Mouse (Mus musculus) hindbrain, embryonic 16.5 days (tissue): ENCODE data around the gene Olfr239. TPM values are rescaled to one million over a fixed set of nuclear protein-coding genes. Genes with fewer than 3 reads are reported as not detected.
"Not testable (repeated sequence)": the region's sequence is repeated elsewhere in the genome, so short reads cannot be mapped to it uniquely, and the experiment has no call there.

Experiments used
- ATAC-seq: fragments of 200-750 bp; cut with Nextera tagmentation; 2 replicates; pipeline ENCODE4 v1.8.0; 2017; ENCODE audit warnings: moderate TSS enrichment, moderate library complexity
- H3K27ac ChIP-seq: fragments of 300-500 bp; sonication (generic); 2 replicates; pipeline ENCODE4 v1.5.1; 2014; ENCODE audit warnings: low read depth, mild to moderate bottlenecking, control low read depth, low read length, moderate library complexity
- H3K27me3 ChIP-seq: fragments of 300-500 bp; sonication (generic); replicated peaks from 2 replicates; pipeline ENCODE4 v1.6.1; 2014; ENCODE audit warnings: low read length; ENCODE audit not compliant: control insufficient read depth, insufficient read depth
- H3K36me3 ChIP-seq: fragments of 300-500 bp; sonication (generic); 2 replicates; pipeline ENCODE4 v1.6.1; 2014; ENCODE audit warnings: mild to moderate bottlenecking, low read length, moderate library complexity, mixed read lengths; ENCODE audit not compliant: control insufficient read depth, insufficient read depth
- H3K4me1 ChIP-seq: fragments of 300-500 bp; sonication (generic); 2 replicates; pipeline ENCODE4 v1.6.1; 2014; ENCODE audit warnings: low read depth, low read length; ENCODE audit not compliant: control insufficient read depth, insufficient read depth
- H3K4me2 ChIP-seq: fragments of 300-500 bp; sonication (generic); 2 replicates; pipeline ENCODE4 v1.6.1; 2014; ENCODE audit warnings: mild to moderate bottlenecking, low read length, control low read depth, moderate library complexity
- H3K4me3 ChIP-seq: fragments of 300-500 bp; sonication (generic); 2 replicates; pipeline ENCODE4 v1.5.1; 2014; ENCODE audit warnings: mild to moderate bottlenecking, low read length, control low read depth, moderate library complexity
- H3K9ac ChIP-seq: fragments of 300-500 bp; sonication (generic); 2 replicates; pipeline ENCODE4 v1.6.1; 2014; ENCODE audit warnings: low read depth, mild to moderate bottlenecking, control low read depth, low read length, moderate library complexity
- H3K9me3 ChIP-seq: fragments of 300-500 bp; sonication (generic); 2 replicates; pipeline ENCODE4 v1.6.1; 2014; ENCODE audit warnings: mild to moderate bottlenecking, low read length, moderate library complexity; ENCODE audit not compliant: control insufficient read depth
- WGBS: fragments of 180-500 bp; shearing (Covaris S2); extraction: QIAGEN DNeasy Blood & Tissue Kit; methylation state at CpG from one replicate; pipeline ENCODE4 v1.1.7; 2014; 5-methylcytosine and 5-hydroxymethylcytosine counted together
- polyA plus RNA-seq: library from polyadenylated mRNA; unstranded; fragments of >200 nt; fragmentation: Nextera tagmentation; extraction: Ambion mirVana; gene quantifications from 2 replicates; pipeline ENCODE4 v1.2.1, GENCODE M21; 2015

Gene Olfr239
- polyA plus RNA-seq = not detected in 2 replicates

- H3K27ac ChIP-seq = not testable (repeated sequence)
Observed at GRCm38 (mm10) chr17:33191002-33191401, at the start of gene Olfr239. TSS of gene Olfr239 (plus strand) at chr17:33191302.

DNA sequence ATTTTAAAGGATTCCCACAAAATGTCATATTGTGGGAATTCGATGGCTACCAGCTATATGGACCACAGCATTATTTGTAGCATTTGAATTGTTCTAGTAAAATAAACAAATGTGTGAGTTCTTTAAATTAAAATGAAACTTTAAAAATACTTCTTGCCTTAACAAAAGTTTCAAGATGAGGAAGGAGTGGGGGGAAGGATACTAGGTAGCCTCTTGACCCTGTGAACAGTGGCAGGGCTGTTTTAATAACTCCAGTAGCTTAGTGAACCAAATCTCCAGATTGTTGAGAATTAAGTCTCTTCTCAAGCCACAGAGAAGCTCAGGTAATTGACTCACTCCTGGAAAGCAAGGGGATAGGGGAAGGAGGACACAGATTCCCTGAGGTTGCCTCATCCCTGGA is 23.0 kb upstream of the Olfr239 start, which contains the start of gene Olfr55:
Gene Olfr55, plus strand, starts transcription at position 301 of the 400 bp plus-strand sequence.
- ATAC-seq, H3K4me1 ChIP-seq, H3K36me3 ChIP-seq, H3K9me3 ChIP-seq, H3K4me3 ChIP-seq, H3K9ac ChIP-seq, H3K27me3 ChIP-seq, H3K27ac ChIP-seq, H3K4me2 ChIP-seq: not testable (repeated sequence)
- WGBS = 71% methylated on average over 1 of the region's 1 CpGs

More at GRCm38 (mm10) chr17:33191002-33191401, at the start of gene Olfr239:
- not testable (repeated sequence) for H3K4me1 ChIP-seq, H3K9ac ChIP-seq, H3K36me3 ChIP-seq, H3K4me3 ChIP-seq, ATAC-seq, H3K4me2 ChIP-seq, H3K27me3 ChIP-seq, H3K9me3 ChIP-seq
- no CpG with 5 or more reads among the region's 2 CpGs for WGBS

DNA sequence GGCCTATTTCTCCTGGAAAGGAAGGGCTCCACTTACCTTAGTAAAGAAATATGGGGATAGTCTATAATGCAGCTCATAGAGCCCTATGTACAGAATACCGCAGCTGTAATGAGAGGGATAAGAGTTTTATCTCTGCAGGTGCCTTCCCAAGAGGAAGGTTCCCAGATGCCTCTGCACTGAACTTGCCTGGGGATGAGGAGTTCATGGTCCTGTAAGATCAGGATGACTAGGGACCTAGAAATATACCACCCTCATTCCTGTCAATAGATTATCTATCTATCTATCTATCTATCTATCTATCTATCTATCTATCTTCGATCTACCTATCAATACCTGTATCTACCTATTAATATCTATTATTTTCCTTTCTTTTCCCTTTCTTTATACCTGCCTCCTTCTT is 30.5 kb downstream of the Olfr239 start, which contains the start of gene Olfr1564:
Gene Olfr1564, minus strand, starts transcription at position 101 of the 400 bp plus-strand sequence.
- Histone ChIP-seq H3K27me3 (no peaks in the 10 kb centered on the region), H3K4me3 (no peak within 1 kb of the TSS), H3K36me3 (no peaks in the 10 kb centered on the region), H3K4me1 (no peaks in the 10 kb centered on the region), H3K4me2 (no peak within 1 kb of the TSS), H3K9ac (no peak within 1 kb of the TSS), H3K9me3 (peaks cover 10% of the 10 kb centered on the region), H3K27ac (no peak within 1 kb of the TSS)
- ATAC-seq = no peak
- 92% methylated on average over 2 of the region's 2 CpGs for WGBS

- not testable (repeated sequence) for H3K4me2 ChIP-seq, H3K27me3 ChIP-seq
- whole genome bisulfite sequencing = 98% methylated on average over 1 of the region's 1 CpGs
Observed at GRCm38 (mm10) chr17:33236646-33237045, 45.5 kb downstream of the Olfr239 start.

More at GRCm38 (mm10) chr17:33236646-33237045, 45.5 kb downstream of the Olfr239 start:
- not testable (repeated sequence) for H3K4me1 ChIP-seq, H3K9ac ChIP-seq, H3K4me3 ChIP-seq, ATAC-seq, H3K27ac ChIP-seq
- Histone ChIP-seq H3K9me3 (peaks cover 14% of the 10 kb centered on the region), H3K36me3 (peaks cover 16% of the 10 kb centered on the region)

Other genes with a start within 250 kb of the Olfr239 start
- gene Cyp4f13, start 243.9 kb upstream of the Olfr239 start, polyA plus RNA-seq = 8.8 and 9.6 TPM in 2 replicates
- gene Zfp472, start 225.5 kb upstream of the Olfr239 start, polyA plus RNA-seq = 6.5 and 6.9 TPM in 2 replicates
- gene Zfp952, start 198.2 kb upstream of the Olfr239 start, polyA plus RNA-seq = 18.6 and 19.4 TPM in 2 replicates
- gene Zfp763, start 157.9 kb upstream of the Olfr239 start, polyA plus RNA-seq = 24.8 and 26.6 TPM in 2 replicates
- gene 4921501E09Rik, start 123.2 kb upstream of the Olfr239 start, polyA plus RNA-seq = not detected in 2 replicates
- gene Zfp563, start 102.0 kb upstream of the Olfr239 start, polyA plus RNA-seq = 19.7 and 20.1 TPM in 2 replicates
- gene Morc2b, start 51.6 kb upstream of the Olfr239 start, polyA plus RNA-seq = 0.42 and 0.43 TPM in 2 replicates
- gene Olfr55, start 22.9 kb upstream of the Olfr239 start, polyA plus RNA-seq = 0.04 and 0.05 TPM in 2 replicates
- gene Olfr1564, start 30.4 kb downstream of the Olfr239 start, polyA plus RNA-seq = 0.04 and 0.05 TPM in 2 replicates
- 24.7 and 24.9 TPM in 2 replicates for gene Zfp955a, start 63.8 kb downstream of the Olfr239 start, polyA plus RNA-seq
- gene Olfr63, start 73.4 kb downstream of the Olfr239 start, polyA plus RNA-seq = 0.04 TPM in 1 of 2 replicates, not detected in the other
- 21.4 and 23.1 TPM in 2 replicates for gene Zfp955b, start 98.2 kb downstream of the Olfr239 start, polyA plus RNA-seq
- 10.5 and 12.5 TPM in 2 replicates for gene Zfp81, start 167.6 kb downstream of the Olfr239 start, polyA plus RNA-seq
- gene Zfp101, start 203.3 kb downstream of the Olfr239 start, polyA plus RNA-seq = 10.9 and 11.1 TPM in 2 replicates
- not detected in 2 replicates for gene Actl9, start 241.6 kb downstream of the Olfr239 start, polyA plus RNA-seq